ENCODE assay signal across 8 mouse cellular contexts in the genomic region with DNA sequence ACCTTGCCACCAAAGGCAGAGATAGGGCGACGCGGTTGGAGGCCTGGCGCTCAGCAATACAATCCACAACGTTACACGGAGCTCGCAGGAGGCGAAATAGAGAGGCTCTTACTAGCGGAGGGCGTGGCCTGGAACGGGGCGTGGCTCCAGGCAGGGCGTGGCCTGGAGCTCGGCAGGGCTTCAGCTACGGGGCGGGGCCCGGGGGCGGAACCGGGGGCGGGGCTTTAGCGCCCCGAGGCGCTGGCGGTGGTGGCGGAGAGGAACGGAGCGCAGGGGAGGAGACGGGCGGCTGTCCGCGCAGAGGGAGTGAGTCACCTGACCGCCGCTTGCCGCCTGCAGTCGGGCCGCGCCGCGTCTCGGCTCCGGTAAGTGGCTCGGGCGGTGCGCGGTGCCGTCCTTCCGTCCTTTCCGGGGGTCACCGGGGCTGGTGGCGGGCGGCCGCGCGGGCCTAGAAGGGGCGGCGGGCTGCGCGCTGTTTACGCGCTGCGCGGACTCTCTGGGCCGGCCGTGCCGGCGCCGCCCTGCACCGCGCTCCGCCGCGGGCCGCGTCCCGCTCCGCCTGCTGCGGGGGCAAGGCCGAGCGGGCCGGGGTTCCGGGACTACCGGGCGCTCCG. TPM values are rescaled to one million over a fixed set of nuclear protein-coding genes. Genes with fewer than 3 reads are reported as not detected.
DNase-seq lines count a peak whose midpoint lies in the region; ATAC-seq and TF ChIP-seq lines count a peak whose summit lies in the region.

A gene (plus strand): TSS at position 254 of the 614 bp plus-strand sequence.

- intact Hi-C loops in heart, postnatal 25 days (cut with DNase I), result loop anchor here (5.0 kb wide), 1 partner anchor 36 kb away; no protein-coding TSS in a partner anchor

- peak within 1 kb of the TSS; percentile 91 for H3K9ac ChIP-seq in ES-E14 (ENCODE audit: insufficient read depth, low read depth, low read length, poor library complexity, severe bottlenecking)
- H3K9ac ChIP-seq in forebrain, embryonic 15.5 days (replicated peaks), result peak within 1 kb of the TSS; percentile 85
- peak within 1 kb of the TSS; percentile 89 for H3K9ac ChIP-seq in lung, embryonic 15.5 days

- peaks cover 8 to 13% of the 10 kb centered on the region in 2 experiments; a peak in 3 of 4 replicates for H3K4me1 ChIP-seq in ES-E14 (ENCODE audit: control insufficient read depth in 2 of 2, insufficient read depth in 2 of 2, low read length in 2 of 2, poor library complexity in 1 of 2)
- peaks cover 29% of the 10 kb centered on the region for H3K4me1 ChIP-seq in forebrain, embryonic 15.5 days
- peaks cover 24% of the 10 kb centered on the region for H3K4me1 ChIP-seq in lung, embryonic 15.5 days

- peak; percentile 93 for ATAC-seq in forebrain, embryonic 15.5 days (replicated peaks)
- peak; percentile 96 for ATAC-seq in lung, embryonic 15.5 days (ENCODE audit: borderline replicate concordance, extremely low read depth, low FRiP score, low TSS enrichment)

- H3K4me2 ChIP-seq in forebrain, embryonic 15.5 days (replicated peaks), result peak within 1 kb of the TSS; percentile 85
- H3K4me2 ChIP-seq in lung, embryonic 15.5 days, result peak within 1 kb of the TSS; percentile 60

- peak within 1 kb of the TSS; percentile 82 for H3K27ac ChIP-seq in ES-E14 (ENCODE audit: insufficient read depth, low read depth, low read length, poor library complexity, severe bottlenecking)
- peak within 1 kb of the TSS; percentile 88 for H3K27ac ChIP-seq in forebrain, embryonic 15.5 days (replicated peaks)
- H3K27ac ChIP-seq in layer of hippocampus, adult 2 months, result peak within 1 kb of the TSS; percentile 89
- H3K27ac ChIP-seq in lung, embryonic 15.5 days, result peak within 1 kb of the TSS; percentile 90

- H3K27me3 ChIP-seq in forebrain, embryonic 15.5 days, result no peaks in the 10 kb centered on the region
- H3K27me3 ChIP-seq in lung, embryonic 15.5 days, result no peaks in the 10 kb centered on the region

- WGBS in forebrain, embryonic 15.5 days, result under 1% methylated on average over 74 of the region's 84 CpGs
- under 1% methylated on average over 59 of the region's 84 CpGs for WGBS in lung, embryonic 15.5 days

- H3K4me3 ChIP-seq in ES-E14 (ENCODE audit: insufficient read depth in 1 of 2, low read depth in 1 of 2, low read length in 2 of 2, poor library complexity in 1 of 2, severe bottlenecking in 1 of 2), result peak within 1 kb of the TSS; percentile 83 to 93
- H3K4me3 ChIP-seq in forebrain, embryonic 15.5 days, result peak within 1 kb of the TSS; percentile 70
- peak within 1 kb of the TSS; percentile 84 for H3K4me3 ChIP-seq in layer of hippocampus, adult 2 months
- H3K4me3 ChIP-seq in lung, embryonic 15.5 days, result peak within 1 kb of the TSS; percentile 79

- peak; percentile 83 for DNase-seq in ES-E14 (ENCODE audit: low read depth, low spot score)
- peak; percentile 86 for DNase-seq in cerebellum, adult 11 months
- DNase-seq in heart, postnatal 25 days (ENCODE audit: low spot score), result peak; percentile 83
- DNase-seq in layer of hippocampus, adult 2 months (ENCODE audit: low spot score in 2 of 2), result peak; percentile 90
- DNase-seq in ovary, adult 18-20 months (ENCODE audit: low spot score), result peak; percentile 91
- peak; percentile 98 for DNase-seq in thymus, postnatal 0 days (ENCODE audit: low spot score)

- peak; percentile 27 for TF ChIP-seq CTCF in layer of hippocampus, adult 2 months (conservative IDR thresholded peaks at IDR 0.05)

- in situ Hi-C loops in ES-E14 (cut with MboI; ENCODE audit: low sequenced_read_pairs in 2 of 2, unreplicated experiment in 2 of 2), result no loop called here

- H3K9me3 ChIP-seq in ES-E14 (ENCODE audit: control insufficient read depth, insufficient read depth, low read depth, low read length), result no peaks in the 10 kb centered on the region
- H3K9me3 ChIP-seq in forebrain, embryonic 15.5 days, result no peaks in the 10 kb centered on the region
- H3K9me3 ChIP-seq in lung, embryonic 15.5 days, result no peaks in the 10 kb centered on the region

- no peaks in the 10 kb centered on the region for H3K36me3 ChIP-seq in ES-E14 (ENCODE audit: control insufficient read depth, insufficient read depth, low read length, poor library complexity, severe bottlenecking)
- no peaks in the 10 kb centered on the region for H3K36me3 ChIP-seq in forebrain, embryonic 15.5 days
- no peaks in the 10 kb centered on the region for H3K36me3 ChIP-seq in lung, embryonic 15.5 days

TF ChIP-seq in ES-E14, 5 proteins besides CTCF, POLR2A, EP300 and RAD21:
- no peak for TF ChIP-seq HCFC1 (IDR thresholded peaks at IDR 0.05; ENCODE audit: borderline replicate concordance, insufficient read depth, low read length)
- no peak for TF ChIP-seq CHD2 (IDR thresholded peaks at IDR 0.05; ENCODE audit: low read depth, low read length)
- no peak for TF ChIP-seq ZNF384 (IDR thresholded peaks at IDR 0.05; ENCODE audit: low read depth, low read length)
- TF ChIP-seq ZC3H11A (IDR thresholded peaks at IDR 0.05; ENCODE audit: borderline replicate concordance, low read depth, low read length), result no peak
- TF ChIP-seq MAFK (IDR thresholded peaks at IDR 0.05; ENCODE audit: insufficient read depth, low read depth, low read length), result no peak

RNA-seq across cellular contexts. Expression of the gene that starts here (rescaled TPM):
- total RNA-seq in ES-E14 (2012; rRNA removed), result 16.9 and 19.5 TPM in 2 replicates
- 22.0 and 23.8 TPM in 2 replicates for polyA plus RNA-seq in forebrain, embryonic 15.5 days (2015; fragmentation: Nextera tagmentation; extraction: Ambion mirVana)
- total RNA-seq in heart, postnatal 25 days (2021), result 10 to 100 TPM; 25.8 to 33.0 TPM
- total RNA-seq in layer of hippocampus, adult 2 months (2021), result 10 to 100 TPM; 11.3 TPM
- polyA plus RNA-seq in lung, embryonic 15.5 days (2015; fragmentation: Nextera tagmentation; extraction: Ambion mirVana), result 9.1 and 10.4 TPM in 2 replicates
- polyA plus RNA-seq in thymus, postnatal 0 days (2015; fragmentation: Nextera tagmentation; extraction: Ambion mirVana), result 24.1 and 26.0 TPM in 2 replicates

Comparison
In these comparisons a context has a peak if more than half of its experiments do, and no peak if none do; other contexts are left out.
1. Peak in every context shown above with its lines: DNase-seq, ATAC-seq, H3K4me3 ChIP-seq and H3K27ac ChIP-seq.